Comparison of ENCODE assay signal across 19 mouse cellular contexts in the genomic region with DNA sequence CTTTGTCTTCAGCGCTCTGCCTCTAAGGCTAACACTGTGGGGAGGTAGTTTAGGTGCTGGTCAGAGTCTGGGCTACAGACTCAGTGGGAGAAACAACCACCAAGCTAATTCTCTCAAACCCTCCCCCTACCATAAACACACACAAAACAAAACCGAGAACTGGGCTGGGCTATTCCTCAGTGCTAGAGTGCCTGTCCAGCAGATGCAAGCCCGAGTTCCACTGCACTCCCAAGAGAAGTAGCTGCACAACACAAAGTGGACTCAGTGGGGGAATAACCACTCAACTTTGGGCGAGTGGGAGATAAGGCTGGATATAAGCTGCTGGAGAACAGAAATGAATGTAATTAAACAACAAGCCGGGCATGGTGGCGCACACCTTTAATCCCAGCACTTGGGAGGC. TPM values are rescaled to one million over a fixed set of nuclear protein-coding genes. Genes with fewer than 3 reads are reported as not detected.
DNase-seq lines count a peak whose midpoint lies in the region; ATAC-seq and TF ChIP-seq lines count a peak whose summit lies in the region.
"Had no signal": no experiment of that assay in that cellular context is flagged by ENCODE, and none has a peak within 500 bp of the region (broad histone marks: within the 10 kb centered on the region; RNA-seq: fewer than 3 reads in every experiment).

No protein-coding gene starts in this region.

- peaks cover 36% of the 10 kb centered on the region for H3K79me2 ChIP-seq in CH12.LX (replicated peaks; ENCODE audit: control insufficient read depth, extremely low read depth, insufficient read depth, poor library complexity, severe bottlenecking)

- no peaks in the 10 kb centered on the region for H3K27me3 ChIP-seq in liver, embryonic 12.5 days (replicated peaks)
- no peaks in the 10 kb centered on the region for H3K27me3 ChIP-seq in liver, postnatal 0 days (ENCODE audit: insufficient read depth, low read length)
- H3K27me3 ChIP-seq in CH12.LX (replicated peaks): no peaks in the 10 kb centered on the region
- no peaks in the 10 kb centered on the region for H3K27me3 ChIP-seq in small intestine, adult 2 months (ENCODE audit: control insufficient read depth, insufficient read depth, low read length)
- H3K27me3 ChIP-seq: embryonic facial prominence, embryonic 12.5 days; forebrain, embryonic 13.5 days; forebrain, embryonic 15.5 days had no signal

- no peak for ATAC-seq in liver, embryonic 12.5 days
- no peak for ATAC-seq in liver, postnatal 0 days
- ATAC-seq: CD4-positive, CD25-positive, alpha-beta regulatory T cell, adult 4 months; forebrain, embryonic 13.5 days; forebrain, embryonic 15.5 days; forebrain, postnatal 0 days had no signal

- dilution Hi-C loops in CH12.LX (cut with MboI; ENCODE audit: extremely low pct_ligation_motif_present, extremely low pct_unique_long_range_greater_than_20kb, low sequenced_read_pairs): no loop called here

- H3K4me3 ChIP-seq in liver, embryonic 12.5 days: no peak overlapping the region
- no peak overlapping the region for H3K4me3 ChIP-seq in liver, postnatal 0 days (ENCODE audit: low read depth, low read length)
- H3K4me3 ChIP-seq in CH12.LX (replicated peaks in 1 of 3; ENCODE audit: low read depth in 2 of 3, low read length in 2 of 3, poor library complexity in 1 of 3): peak overlapping the region in 2 of 3 experiments; percentile 14 to 39
- H3K4me3 ChIP-seq in small intestine, adult 2 months (ENCODE audit: low read depth, low read length): no peak overlapping the region
- H3K4me3 ChIP-seq: embryonic facial prominence, embryonic 10.5 days; embryonic facial prominence, embryonic 12.5 days; forebrain, embryonic 13.5 days; forebrain, embryonic 15.5 days had no signal

- in situ Hi-C loops in CH12.LX (cut with MboI; ENCODE audit: low pct_ligation_motif_present, low pct_unique_long_range_greater_than_20kb, low sequenced_read_pairs): no loop called here

- H3K36me3 ChIP-seq in liver, embryonic 12.5 days: peaks cover 39% of the 10 kb centered on the region
- H3K36me3 ChIP-seq in liver, postnatal 0 days (replicated peaks; ENCODE audit: insufficient read depth, low read length): peaks cover 39% of the 10 kb centered on the region
- peaks cover 45 to 73% of the 10 kb centered on the region in 2 experiments for H3K36me3 ChIP-seq in CH12.LX (replicated peaks in 1 of 2; ENCODE audit: control insufficient read depth in 1 of 2, insufficient read depth in 1 of 2, low read length in 1 of 2)
- peaks cover 29% of the 10 kb centered on the region for H3K36me3 ChIP-seq in small intestine, adult 2 months (ENCODE audit: control insufficient read depth, insufficient read depth, low read length)

- TF ChIP-seq POLR2A in CH12.LX (IDR thresholded peaks at IDR 0.05; ENCODE audit: low read depth, low read length): peak; percentile 66
- no peak for TF ChIP-seq POLR2A in small intestine, adult 2 months (IDR thresholded peaks at IDR 0.05; ENCODE audit: low read depth, low read length)

- H3K27ac ChIP-seq in liver, embryonic 12.5 days: peak overlapping the region; percentile 18; the same call in 1 of the 2 replicates
- no peak overlapping the region for H3K27ac ChIP-seq in liver, postnatal 0 days (ENCODE audit: low read depth)
- H3K27ac ChIP-seq in CH12.LX (ENCODE audit: insufficient read depth, low read depth): peak overlapping the region; percentile 97
- H3K27ac ChIP-seq in small intestine, adult 2 months (ENCODE audit: insufficient read depth, low read depth, low read length): 0 out of 2 replicates have a peak overlapping the region, but pooled peaks have one; percentile 5
- H3K27ac ChIP-seq: embryonic facial prominence, embryonic 10.5 days; embryonic facial prominence, embryonic 12.5 days; forebrain, embryonic 13.5 days; forebrain, embryonic 15.5 days had no signal

- no peak for TF ChIP-seq RAD21 in CH12.LX (IDR thresholded peaks at IDR 0.05; ENCODE audit: low read depth, low read length)

- H3K9me3 ChIP-seq in liver, embryonic 12.5 days (replicated peaks): no peaks in the 10 kb centered on the region
- H3K9me3 ChIP-seq in liver, postnatal 0 days (ENCODE audit: low read length): no peaks in the 10 kb centered on the region
- H3K9me3 ChIP-seq in CH12.LX (replicated peaks; ENCODE audit: low read length): no peaks in the 10 kb centered on the region
- H3K9me3 ChIP-seq: embryonic facial prominence, embryonic 10.5 days; embryonic facial prominence, embryonic 12.5 days; forebrain, embryonic 13.5 days; forebrain, embryonic 15.5 days had no signal

- no peak overlapping the region for H3K9ac ChIP-seq in liver, embryonic 12.5 days
- no peak overlapping the region for H3K9ac ChIP-seq in liver, postnatal 0 days (replicated peaks)
- peak overlapping the region; percentile 42 for H3K9ac ChIP-seq in CH12.LX (ENCODE audit: insufficient read depth, low read depth)
- H3K9ac ChIP-seq: embryonic facial prominence, embryonic 12.5 days; forebrain, embryonic 13.5 days; forebrain, embryonic 15.5 days; forebrain, postnatal 0 days had no signal

- H3K4me2 ChIP-seq in liver, embryonic 12.5 days: no peak overlapping the region
- H3K4me2 ChIP-seq in liver, postnatal 0 days (ENCODE audit: low read depth, low read length): no peak overlapping the region
- peak overlapping the region; percentile 17; the same call in 1 of the 2 replicates for H3K4me2 ChIP-seq in CH12.LX (ENCODE audit: insufficient read depth, low read depth, poor library complexity, severe bottlenecking)
- H3K4me2 ChIP-seq: embryonic facial prominence, embryonic 12.5 days; forebrain, embryonic 13.5 days; forebrain, embryonic 15.5 days had no signal

- no peak for TF ChIP-seq CTCF in liver, postnatal 0 days (IDR thresholded peaks at IDR 0.05; ENCODE audit: low read depth)
- TF ChIP-seq CTCF in CH12.LX (conservative IDR thresholded peaks at IDR 0.05 in 1 of 2, IDR thresholded peaks at IDR 0.05 in 1 of 2; ENCODE audit: low read depth in 2 of 2, low read length in 2 of 2): no peak
- TF ChIP-seq CTCF in small intestine, adult 2 months (IDR thresholded peaks at IDR 0.05; ENCODE audit: extremely low read depth, insufficient read length, insufficient replicate concordance, low read depth, low read length): no peak

- 73% methylated on average over 6 of the region's 6 CpGs for WGBS in liver, embryonic 12.5 days (ENCODE audit: insufficient replicate concordance)
- WGBS in liver, postnatal 0 days (ENCODE audit: insufficient replicate concordance): 80% methylated on average over 6 of the region's 6 CpGs
- WGBS in small intestine, adult 2 months: 82% methylated on average over 6 of the region's 6 CpGs

- no peak for DNase-seq in liver, postnatal 0 days
- no peak for DNase-seq in CH12.LX (ENCODE audit: extremely low read depth)
- no peak for DNase-seq in cerebellum, adult 8-10 months
- DNase-seq: adrenal gland, adult 2 months; adrenal gland, postnatal 10 days; adrenal gland, postnatal 25 days; B cell, adult 2 months; cerebellum, adult 11 months; cerebellum, adult 18-20 months; cerebellum, postnatal 10 days; cerebellum, postnatal 25 days; forebrain, postnatal 0 days had no signal

- H3K4me1 ChIP-seq in liver, embryonic 12.5 days: peaks cover 34% of the 10 kb centered on the region
- peaks cover 9% of the 10 kb centered on the region for H3K4me1 ChIP-seq in liver, postnatal 0 days (ENCODE audit: insufficient read depth)
- H3K4me1 ChIP-seq in CH12.LX (ENCODE audit: control insufficient read depth in 1 of 2, insufficient read depth in 2 of 2): peaks cover 29 to 84% of the 10 kb centered on the region in 2 experiments
- H3K4me1 ChIP-seq in small intestine, adult 2 months (ENCODE audit: control insufficient read depth, insufficient read depth, insufficient read length, low read length): peaks cover 13% of the 10 kb centered on the region

- TF ChIP-seq EP300 in liver, postnatal 0 days (IDR thresholded peaks at IDR 0.05; ENCODE audit: low read depth): no peak
- no peak; the same call in 1 of the 2 replicates for TF ChIP-seq EP300 in CH12.LX (IDR thresholded peaks at IDR 0.05; ENCODE audit: low read length)

TF ChIP-seq in CH12.LX, 34 proteins besides CTCF, POLR2A, EP300 and RAD21 (continues in another document):
- TF ChIP-seq ELF1 (IDR thresholded peaks at IDR 0.05; ENCODE audit: low read depth, low read length): no peak

RNA-seq across cellular contexts. Expression of a gene that starts 5.2 kb away (rescaled TPM):
- polyA plus RNA-seq in liver, embryonic 12.5 days (2016; fragmentation: Nextera tagmentation; extraction: Ambion mirVana): 35.0 and 36.0 TPM in 2 replicates
- polyA plus RNA-seq in liver, postnatal 0 days (2015; fragmentation: Nextera tagmentation; extraction: Ambion mirVana): 11.5 and 14.0 TPM in 2 replicates
- 66.8 and 78.5 TPM in 2 replicates for total RNA-seq in CH12.LX (2012; rRNA removed)
- 62.4 and 63.3 TPM in 2 replicates for total RNA-seq in CH12.LX (2014; rRNA removed)
- 57.4 and 72.8 TPM in 2 replicates for polyA plus RNA-seq in CH12.LX (2012; ENCODE audit: insufficient read length, low read depth)
- 7.6 and 13.9 TPM in 2 replicates for polyA plus RNA-seq in small intestine, adult 2 months (2012; rRNA removed)

RNA-seq across cellular contexts. Expression of a gene that starts 17.6 kb away (rescaled TPM):
- polyA plus RNA-seq in liver, embryonic 12.5 days (2016; fragmentation: Nextera tagmentation; extraction: Ambion mirVana): 26.7 and 30.9 TPM in 2 replicates
- 8.3 and 8.6 TPM in 2 replicates for polyA plus RNA-seq in liver, postnatal 0 days (2015; fragmentation: Nextera tagmentation; extraction: Ambion mirVana)
- total RNA-seq in CH12.LX (2012; rRNA removed): 25.9 and 28.0 TPM in 2 replicates
- 17.9 and 18.2 TPM in 2 replicates for total RNA-seq in CH12.LX (2014; rRNA removed)
- 25.6 and 26.6 TPM in 2 replicates for polyA plus RNA-seq in CH12.LX (2012; ENCODE audit: insufficient read length, low read depth)
- polyA plus RNA-seq in small intestine, adult 2 months (2012; rRNA removed): 17.5 and 44.1 TPM in 2 replicates

RNA-seq across cellular contexts. Expression of a gene that starts 18.0 kb away (rescaled TPM):
- polyA plus RNA-seq in liver, embryonic 12.5 days (2016; fragmentation: Nextera tagmentation; extraction: Ambion mirVana): 37.6 and 41.4 TPM in 2 replicates
- 19.7 and 94.3 TPM in 2 replicates for polyA plus RNA-seq in liver, postnatal 0 days (2015; fragmentation: Nextera tagmentation; extraction: Ambion mirVana)
- total RNA-seq in CH12.LX (2012; rRNA removed) (3.0 and 4.2 TPM in 2 replicates), CH12.LX (2014; rRNA removed) (0.49 and 3.2 TPM in 2 replicates)
- 4.1 and 5.2 TPM in 2 replicates for polyA plus RNA-seq in CH12.LX (2012; ENCODE audit: insufficient read length, low read depth)
- 0.74 and 1.3 TPM in 2 replicates for polyA plus RNA-seq in small intestine, adult 2 months (2012; rRNA removed)
- polyA plus RNA-seq: adrenal gland, adult 2 months had no signal

RNA-seq across cellular contexts. Expression of a gene that starts 42.2 kb away (rescaled TPM):
- polyA plus RNA-seq in liver, embryonic 12.5 days (2016; fragmentation: Nextera tagmentation; extraction: Ambion mirVana): 13.7 and 14.2 TPM in 2 replicates
- polyA plus RNA-seq in liver, postnatal 0 days (2015; fragmentation: Nextera tagmentation; extraction: Ambion mirVana): 4.0 and 5.3 TPM in 2 replicates
- 17.4 and 18.8 TPM in 2 replicates for total RNA-seq in CH12.LX (2012; rRNA removed)
- 8.6 and 9.8 TPM in 2 replicates for total RNA-seq in CH12.LX (2014; rRNA removed)
- 15.0 and 15.2 TPM in 2 replicates for polyA plus RNA-seq in CH12.LX (2012; ENCODE audit: insufficient read length, low read depth)
- polyA plus RNA-seq in small intestine, adult 2 months (2012; rRNA removed): 4.9 and 8.1 TPM in 2 replicates

RNA-seq across cellular contexts. Expression of a gene that starts 42.3 kb away (rescaled TPM):
- polyA plus RNA-seq in liver, embryonic 12.5 days (2016; fragmentation: Nextera tagmentation; extraction: Ambion mirVana): 10.6 and 13.6 TPM in 2 replicates
- 16.7 and 17.3 TPM in 2 replicates for polyA plus RNA-seq in liver, postnatal 0 days (2015; fragmentation: Nextera tagmentation; extraction: Ambion mirVana)
- total RNA-seq in CH12.LX (2012; rRNA removed) (73.8 and 92.3 TPM in 2 replicates), CH12.LX (2014; rRNA removed) (42.1 and 42.7 TPM in 2 replicates)
- polyA plus RNA-seq in CH12.LX (2012; ENCODE audit: insufficient read length, low read depth): 147 and 171 TPM in 2 replicates
- 14.3 and 34.1 TPM in 2 replicates for polyA plus RNA-seq in small intestine, adult 2 months (2012; rRNA removed)

Comparison
In these comparisons a context has a peak if more than half of its experiments do, and no peak if none do; other contexts are left out.
1. H3K4me3 ChIP-seq: peak in CH12.LX (2 of 3); none in liver, embryonic 12.5 days (single experiment), liver, postnatal 0 days (single experiment) and small intestine, adult 2 months (single experiment).